Comparison of ENCODE assay signal across 8 mouse cellular contexts in the genomic region with DNA sequence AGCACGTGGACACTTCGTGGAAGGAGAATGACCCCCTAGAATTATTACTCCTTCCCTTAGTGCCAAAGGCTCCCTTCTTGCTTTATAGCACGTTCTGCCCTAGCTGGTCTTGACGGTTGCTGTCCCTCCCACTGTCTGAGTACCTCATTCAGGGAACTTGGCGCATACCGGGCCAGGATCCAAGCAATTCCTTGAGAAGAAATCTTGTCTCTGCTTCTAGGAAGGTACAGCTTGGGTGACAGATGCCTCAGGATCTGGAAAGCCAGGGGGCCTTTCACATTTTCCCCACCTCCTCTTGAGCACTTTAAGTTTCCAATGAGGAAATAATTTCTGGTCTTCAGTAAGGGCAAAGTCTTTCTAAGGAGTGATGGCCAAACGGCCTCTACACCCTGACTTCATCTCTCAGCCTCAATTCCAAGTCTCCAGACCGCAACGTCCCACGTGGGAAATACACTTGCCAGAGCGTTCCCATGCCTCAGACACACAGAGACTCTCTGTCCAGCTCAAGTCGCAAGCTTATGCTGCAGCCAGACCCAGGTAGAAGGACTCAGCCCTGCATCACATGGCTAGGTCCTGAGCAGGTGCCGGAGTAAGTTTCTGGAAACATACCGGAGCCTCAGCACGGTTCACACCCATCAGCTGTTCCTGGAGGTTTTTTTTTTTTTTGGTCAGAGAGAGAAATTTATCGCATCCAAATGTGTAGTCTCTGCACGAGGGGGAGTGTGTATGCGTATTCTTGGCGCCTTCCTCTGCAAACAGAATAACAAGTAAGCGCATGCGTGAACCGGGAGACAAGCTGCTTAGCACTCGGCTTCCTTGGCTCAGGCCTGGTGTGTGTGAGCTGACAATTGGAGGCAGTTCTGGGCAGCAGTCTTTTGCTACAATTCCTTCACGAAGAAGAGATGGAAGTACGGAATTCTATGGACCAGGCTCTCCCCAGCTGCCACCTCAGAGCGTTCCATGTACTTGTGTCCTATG.
DNase-seq lines count a peak whose midpoint lies in the region; ATAC-seq and TF ChIP-seq lines count a peak whose summit lies in the region.

No protein-coding gene starts in this region.

- H3K27ac ChIP-seq in hindbrain, embryonic 15.5 days (replicated peaks), result peak overlapping the region; percentile 58
- no peak overlapping the region for H3K27ac ChIP-seq in hindbrain, embryonic 11.5 days (ENCODE audit: low read depth, low read length)
- no peak overlapping the region for H3K27ac ChIP-seq in cerebellum, adult 2 months (ENCODE audit: insufficient read depth, low read length)

- DNase-seq in hindbrain, embryonic 11.5 days (ENCODE audit: low spot score), result no peak
- peak; percentile 49 to 74 for DNase-seq in cerebellum, adult 2 months
- peak; percentile 41 for DNase-seq in gastrocnemius, postnatal 14 days
- DNase-seq in left cerebral cortex, adult 9 months (ENCODE audit: low spot score in 2 of 2), result peak; percentile 55 to 85
- peak; percentile 93 for DNase-seq in telencephalon, adult 2 months (ENCODE audit: low read depth, low spot score)
- no peak for DNase-seq in thymus, postnatal 4 days

- peak overlapping the region; percentile 34 for H3K4me2 ChIP-seq in hindbrain, embryonic 15.5 days
- H3K4me2 ChIP-seq in hindbrain, embryonic 11.5 days (replicated peaks; ENCODE audit: low read depth, low read length), result no peak overlapping the region

- intact Hi-C loops in gastrocnemius, postnatal 14 days (cut with DNase I; ENCODE audit: low total_unique reads), result no loop called here

- WGBS in hindbrain, embryonic 15.5 days, result 60% methylated on average over 26 of the region's 26 CpGs
- 88% methylated on average over 26 of the region's 26 CpGs for WGBS in hindbrain, embryonic 11.5 days
- WGBS in cerebellum, adult 2 months, result 23% methylated on average over 26 of the region's 26 CpGs

- H3K9ac ChIP-seq in hindbrain, embryonic 15.5 days, result no peak overlapping the region
- no peak overlapping the region for H3K9ac ChIP-seq in hindbrain, embryonic 11.5 days (ENCODE audit: low read depth, low read length)

- no peaks in the 10 kb centered on the region for H3K27me3 ChIP-seq in hindbrain, embryonic 15.5 days
- H3K27me3 ChIP-seq in hindbrain, embryonic 11.5 days (ENCODE audit: control insufficient read depth, insufficient read depth, low read length), result no peaks in the 10 kb centered on the region
- no peaks in the 10 kb centered on the region for H3K27me3 ChIP-seq in cerebellum, adult 2 months (ENCODE audit: control insufficient read depth, insufficient read depth, low read length)

- H3K36me3 ChIP-seq in hindbrain, embryonic 15.5 days, result no peaks in the 10 kb centered on the region
- H3K36me3 ChIP-seq in hindbrain, embryonic 11.5 days (ENCODE audit: control insufficient read depth, insufficient read depth, low read length), result no peaks in the 10 kb centered on the region

- TF ChIP-seq POLR2A in cerebellum, adult 2 months (IDR thresholded peaks at IDR 0.05; ENCODE audit: borderline replicate concordance, insufficient read depth, low read length), result no peak

- no peaks in the 10 kb centered on the region for H3K9me3 ChIP-seq in hindbrain, embryonic 15.5 days
- H3K9me3 ChIP-seq in hindbrain, embryonic 11.5 days (ENCODE audit: control insufficient read depth, low read length), result no peaks in the 10 kb centered on the region

- H3K4me1 ChIP-seq in hindbrain, embryonic 15.5 days (replicated peaks), result peaks cover 41% of the 10 kb centered on the region
- 0 out of 2 replicates have a peak, but pooled peaks cover 2% of the 10 kb centered on the region for H3K4me1 ChIP-seq in hindbrain, embryonic 11.5 days (replicated peaks; ENCODE audit: control insufficient read depth, insufficient read depth, low read length)
- H3K4me1 ChIP-seq in cerebellum, adult 2 months (ENCODE audit: control insufficient read depth, insufficient read depth, low read length), result peaks cover 12% of the 10 kb centered on the region

- peak; percentile 40; the same call in 1 of the 2 replicates for ATAC-seq in hindbrain, embryonic 15.5 days (ENCODE audit: low FRiP score, low read depth)
- no peak for ATAC-seq in hindbrain, embryonic 11.5 days (ENCODE audit: low FRiP score)
- no peak for ATAC-seq in erythroblast, adult 5-6 weeks (replicated peaks; ENCODE audit: low FRiP score, poor library complexity, severe bottlenecking)

- no peak for TF ChIP-seq CTCF in cerebellum, adult 2 months (IDR thresholded peaks at IDR 0.05; ENCODE audit: borderline replicate concordance, insufficient read depth, low read depth, low read length)

- no peak overlapping the region for H3K4me3 ChIP-seq in hindbrain, embryonic 15.5 days
- H3K4me3 ChIP-seq in hindbrain, embryonic 11.5 days (ENCODE audit: low read depth, low read length), result no peak overlapping the region
- H3K4me3 ChIP-seq in cerebellum, adult 2 months (replicated peaks; ENCODE audit: insufficient read depth, low read depth, low read length), result peak overlapping the region; percentile 9

Comparison
In these comparisons a context has a peak if more than half of its experiments do, and no peak if none do; other contexts are left out.
1. DNase-seq: peak in cerebellum, adult 2 months (2 of 2), gastrocnemius, postnatal 14 days (single experiment), left cerebral cortex, adult 9 months (2 of 2) and telencephalon, adult 2 months (single experiment); none in hindbrain, embryonic 11.5 days (single experiment) and thymus, postnatal 4 days (single experiment).